Mouse (Mus musculus): ENCODE data around the gene Dis3l2.

Gene Dis3l2

DNA sequence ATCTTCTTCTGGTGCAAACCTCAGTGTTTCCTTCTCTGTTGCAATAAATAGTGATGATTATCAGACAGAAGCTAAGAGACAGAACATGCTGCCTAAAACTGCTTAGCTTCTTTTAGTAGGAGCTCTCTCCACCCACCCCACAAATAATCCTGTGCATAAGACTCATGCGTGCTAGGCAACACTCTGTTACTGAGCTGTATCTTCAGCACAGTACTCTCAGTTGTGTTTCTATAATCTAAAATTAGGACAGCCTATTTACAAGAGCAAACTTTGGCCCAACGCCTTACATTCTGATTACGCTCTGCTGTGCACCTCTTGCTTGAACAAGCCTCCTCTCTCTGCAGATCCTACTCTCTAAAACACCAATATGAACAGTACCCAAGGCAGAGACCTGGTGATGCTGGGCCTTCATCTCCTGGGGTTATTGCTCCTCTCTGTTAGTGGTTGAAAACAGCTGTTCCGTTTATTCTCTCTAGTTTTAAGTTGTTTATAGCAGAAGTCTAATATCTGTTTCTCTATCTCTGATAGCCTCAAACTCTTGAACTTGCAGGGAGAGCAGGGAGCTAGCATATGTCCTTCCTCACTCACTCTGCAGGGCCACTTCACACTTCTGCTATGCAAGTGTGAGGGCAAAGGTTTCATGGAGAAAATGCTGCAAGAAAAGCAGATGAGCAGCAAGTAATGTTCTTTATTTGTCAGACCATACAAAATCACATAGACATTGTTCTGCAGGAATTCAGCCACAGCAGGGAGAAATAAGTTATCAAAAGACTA is 228.2 kb downstream of the Dis3l2 start:
- no peak for DNase-seq

DNA sequence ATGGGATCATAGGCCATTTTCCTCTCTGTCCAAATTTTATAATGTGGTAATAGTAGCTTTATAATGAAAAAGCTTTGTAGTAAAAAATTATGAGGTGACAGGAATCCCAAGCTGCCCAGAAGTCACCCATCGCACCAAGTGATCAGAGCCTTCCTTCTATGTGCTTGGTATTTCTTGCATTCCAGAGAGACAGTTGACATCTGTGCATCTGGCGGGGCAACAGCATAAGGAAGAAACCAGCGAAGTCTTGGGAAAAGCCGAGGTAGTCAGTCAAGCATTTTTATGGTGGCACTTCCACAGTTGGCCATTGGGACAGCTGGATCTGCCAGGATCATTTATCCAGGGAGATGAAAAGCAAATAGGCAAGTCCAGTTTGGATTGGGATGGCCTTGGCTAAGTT is 229.2 kb downstream of the Dis3l2 start:
- DNase-seq: no peak

DNA sequence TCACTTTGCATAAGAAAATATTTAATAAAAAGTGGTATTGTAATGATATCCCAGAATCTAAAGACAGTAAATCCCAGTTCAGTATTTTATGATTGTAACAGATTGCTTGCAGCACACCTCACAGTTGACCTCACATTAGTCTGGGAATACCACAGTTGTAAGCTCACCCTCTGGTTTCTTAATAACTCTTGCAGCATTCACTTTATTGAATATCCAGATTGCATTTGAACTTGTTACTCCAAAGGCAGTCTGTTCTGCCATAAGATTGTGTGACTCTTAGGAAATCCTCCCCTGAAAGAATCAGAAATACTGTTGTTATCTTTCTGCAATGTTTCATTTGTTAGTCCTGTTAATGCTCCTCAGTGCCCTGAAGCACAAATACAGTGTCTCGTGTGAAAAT is 230.0 kb downstream of the Dis3l2 start:
- no peak for DNase-seq

DNA sequence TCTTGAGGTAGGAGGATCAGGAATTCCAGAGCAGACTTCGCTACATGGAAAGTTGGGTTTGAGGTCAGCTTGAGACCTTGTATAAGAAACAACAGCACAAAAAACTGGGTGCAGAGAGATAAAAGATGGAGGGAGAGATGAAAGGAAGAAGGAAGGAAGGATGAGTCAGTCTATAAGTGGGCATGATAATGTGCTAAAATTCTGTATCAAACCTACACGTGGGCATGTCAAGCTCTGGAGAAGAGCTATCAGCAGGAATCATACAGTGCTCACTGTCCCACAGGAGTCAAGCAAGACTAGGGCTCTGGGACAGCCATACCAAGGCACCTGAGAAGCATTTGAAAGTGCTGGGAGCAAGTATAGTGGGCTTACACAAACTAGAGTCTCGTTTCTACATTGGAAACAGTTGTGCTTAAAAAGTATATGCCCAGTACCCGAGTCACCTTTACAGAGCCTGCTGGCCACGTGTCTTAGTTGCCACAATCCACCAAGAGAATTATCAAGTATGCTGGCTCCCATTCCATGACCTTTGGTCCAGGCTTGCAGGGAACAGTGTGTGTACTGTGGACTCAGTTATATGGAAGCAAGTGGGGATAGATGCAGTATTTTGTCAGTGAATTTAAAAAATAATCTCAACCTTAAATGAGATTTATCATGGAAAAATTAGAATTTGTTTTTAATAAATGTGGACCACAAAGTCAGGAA is 248.0 kb downstream of the Dis3l2 start:
- DNase-seq: no peak

DNA sequence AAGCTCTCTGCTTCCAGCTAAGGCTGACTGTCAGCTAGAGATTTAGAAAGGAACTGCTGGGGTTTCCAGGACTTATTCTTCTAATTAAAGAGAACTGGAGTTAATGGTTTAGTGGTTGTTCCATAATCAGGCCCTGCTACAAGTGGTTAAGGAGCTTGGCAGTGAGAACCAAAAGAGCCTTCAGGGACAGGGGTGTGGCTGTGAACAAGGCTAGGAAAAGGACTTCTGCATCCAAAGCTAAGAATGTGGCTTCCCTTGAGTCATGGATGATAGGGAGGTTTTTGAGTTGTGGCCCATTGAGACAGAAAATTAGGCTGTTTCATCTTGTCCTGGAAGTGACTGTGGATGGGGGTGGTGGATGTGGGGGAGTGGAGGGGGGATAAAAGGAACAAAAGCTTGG is 252.2 kb downstream of the Dis3l2 start:
- no peak for DNase-seq

DNA sequence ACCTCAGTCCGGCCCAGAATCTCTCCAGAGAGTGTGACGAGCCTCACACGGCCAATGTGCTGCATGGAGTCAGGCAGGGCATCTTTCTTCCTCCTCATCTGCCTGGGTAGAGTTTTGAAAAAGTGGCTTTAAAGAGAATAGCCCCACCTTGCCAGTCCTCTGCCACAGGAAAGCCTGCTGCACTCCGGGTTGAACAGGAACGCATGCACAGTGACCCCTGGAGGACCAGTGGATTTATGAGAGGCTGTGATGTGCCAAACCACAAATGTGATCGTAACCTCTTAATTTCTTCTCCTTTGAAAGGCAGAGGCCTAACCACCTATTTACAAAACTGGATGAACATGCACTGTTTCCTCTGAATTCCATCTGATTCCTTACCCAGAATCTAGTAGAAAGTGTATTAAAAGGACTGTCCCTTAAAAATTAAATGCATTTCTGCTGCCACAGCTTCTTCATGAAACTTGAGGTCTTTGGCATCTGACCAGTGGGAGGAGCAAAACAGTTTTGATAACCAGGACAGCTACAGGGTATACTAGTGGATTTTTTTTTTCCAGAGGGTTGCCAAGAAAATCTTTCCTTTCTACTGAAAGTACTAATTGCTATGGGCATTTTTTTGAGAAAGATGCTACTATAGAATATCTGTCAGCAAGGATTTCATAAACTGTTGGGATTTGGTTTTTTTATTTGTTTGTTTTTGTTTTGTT is 264.8 kb downstream of the Dis3l2 start:
- DNase-seq: peak; percentile 68

DNA sequence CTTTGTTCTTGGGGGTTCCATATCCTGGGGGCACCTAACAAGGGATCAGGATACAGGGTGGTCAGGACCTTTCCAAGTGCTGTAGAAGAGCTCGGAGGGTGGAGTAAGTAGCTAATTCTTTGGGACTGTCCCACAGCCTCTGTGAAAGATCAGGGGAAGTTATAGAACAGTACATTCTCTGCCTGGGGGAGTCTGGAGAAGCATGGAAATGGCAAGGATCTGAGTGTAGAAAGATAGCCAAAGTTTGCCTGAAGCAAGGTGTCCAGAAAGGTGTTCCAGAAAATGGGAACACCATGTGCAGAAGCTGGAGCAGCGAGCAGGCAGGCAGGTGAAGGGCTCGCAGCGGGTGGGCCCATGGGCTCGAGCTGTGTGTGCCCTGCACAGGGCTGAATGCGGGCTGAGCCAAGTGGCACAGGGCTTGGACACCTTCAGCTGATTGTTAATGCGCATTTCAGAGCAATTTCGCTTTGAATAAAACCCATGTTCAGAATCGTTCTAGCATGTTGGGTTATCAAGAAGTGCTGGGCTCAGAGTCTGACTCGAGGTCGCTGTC is 265.6 kb downstream of the Dis3l2 start:
- no peak for DNase-seq

DNA sequence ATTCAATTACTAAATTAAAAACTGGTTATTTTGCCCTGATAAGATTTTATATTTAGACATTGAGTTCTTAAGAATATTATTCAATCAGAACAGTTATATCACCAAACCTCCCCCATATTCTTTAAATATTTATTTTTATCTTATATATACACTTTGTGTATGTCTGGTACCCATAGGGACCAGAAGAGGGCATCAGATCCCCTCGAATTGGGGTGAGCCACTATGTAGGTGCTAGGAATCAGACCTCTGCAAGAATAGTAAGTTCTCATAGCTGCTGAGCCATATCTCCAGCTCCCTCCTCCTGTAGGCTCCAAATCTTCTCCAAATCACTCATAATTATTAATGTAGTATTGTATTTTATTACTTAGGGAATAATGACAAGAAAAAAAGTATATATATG is 269.1 kb downstream of the Dis3l2 start:
- no peak for DNase-seq

DNA sequence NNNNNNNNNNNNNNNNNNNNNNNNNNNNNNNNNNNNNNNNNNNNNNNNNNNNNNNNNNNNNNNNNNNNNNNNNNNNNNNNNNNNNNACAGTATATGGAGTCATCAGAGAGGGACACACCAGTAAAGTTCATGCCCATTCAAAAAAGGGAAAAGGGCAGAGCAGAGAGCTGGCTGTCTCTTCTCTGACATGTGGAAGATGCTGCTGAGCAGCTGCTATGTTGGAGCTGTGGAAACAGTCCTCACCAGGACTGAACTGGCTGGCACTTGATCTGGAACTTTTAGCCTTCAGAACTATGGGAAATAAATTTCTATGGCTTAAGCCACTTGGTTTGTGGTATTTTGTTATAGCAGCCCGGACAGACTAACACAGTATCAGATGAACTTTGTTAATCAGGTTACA is 273.4 kb downstream of the Dis3l2 start:
- no peak for DNase-seq

DNA sequence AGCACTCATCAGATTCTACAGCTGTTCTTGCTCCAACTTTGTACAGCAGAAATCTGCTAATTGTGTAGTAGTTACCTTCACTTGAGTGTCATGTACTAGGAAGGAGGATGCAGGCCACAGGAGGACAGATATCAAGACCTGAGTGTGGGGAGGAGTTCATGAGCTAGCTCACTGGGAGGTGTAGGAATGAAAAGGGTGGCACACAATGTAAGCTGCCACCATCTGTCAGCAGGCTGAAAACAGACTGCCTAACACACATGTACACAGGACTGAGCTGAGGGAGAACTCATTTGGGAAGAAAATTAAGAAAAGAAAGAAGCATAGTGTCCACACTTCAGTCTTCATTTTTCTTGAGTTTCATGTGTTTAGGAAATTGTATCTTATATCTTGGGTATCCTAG is 282.8 kb downstream of the Dis3l2 start:
- DNase-seq: no peak

DNA sequence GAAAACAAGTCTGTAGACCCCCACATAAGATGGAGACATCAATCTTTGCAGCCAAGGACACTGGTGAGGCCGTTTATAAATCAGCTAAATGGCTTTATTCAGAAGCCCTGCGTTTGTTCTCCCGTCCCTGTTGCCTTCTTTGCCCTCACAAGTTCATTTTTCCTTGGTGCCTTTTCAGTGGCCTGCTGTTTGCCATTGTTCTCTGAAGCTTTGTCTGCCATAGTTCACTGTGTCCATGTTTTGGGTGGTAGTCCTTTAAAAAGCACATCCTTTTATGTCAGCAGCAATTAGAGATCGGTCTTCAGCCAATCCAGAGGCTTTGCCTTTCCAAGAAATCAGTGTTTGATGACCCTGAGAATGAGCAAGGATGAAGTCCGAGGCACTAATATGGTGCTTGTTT is 289.2 kb downstream of the Dis3l2 start:
- DNase-seq: no peak

DNA sequence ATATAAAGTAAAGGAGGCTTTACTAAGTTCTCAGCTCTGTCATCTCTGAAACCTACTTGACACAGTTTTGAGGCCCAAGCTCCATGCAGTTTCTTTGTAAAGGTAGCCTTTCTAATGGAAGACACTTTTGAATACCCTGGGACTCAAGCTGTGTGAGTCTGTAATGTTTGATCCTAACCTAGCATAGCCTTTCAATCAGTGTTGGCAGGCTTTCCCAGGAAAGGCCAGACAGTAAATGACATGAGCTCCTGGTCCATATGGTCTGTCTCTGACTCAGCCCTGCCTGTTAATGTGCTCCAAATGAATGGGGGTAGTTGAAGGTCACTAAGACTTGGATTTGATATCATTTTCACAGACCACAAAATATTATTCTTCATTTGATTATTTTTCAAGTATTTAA is 290.4 kb downstream of the Dis3l2 start:
- DNase-seq: no peak

DNA sequence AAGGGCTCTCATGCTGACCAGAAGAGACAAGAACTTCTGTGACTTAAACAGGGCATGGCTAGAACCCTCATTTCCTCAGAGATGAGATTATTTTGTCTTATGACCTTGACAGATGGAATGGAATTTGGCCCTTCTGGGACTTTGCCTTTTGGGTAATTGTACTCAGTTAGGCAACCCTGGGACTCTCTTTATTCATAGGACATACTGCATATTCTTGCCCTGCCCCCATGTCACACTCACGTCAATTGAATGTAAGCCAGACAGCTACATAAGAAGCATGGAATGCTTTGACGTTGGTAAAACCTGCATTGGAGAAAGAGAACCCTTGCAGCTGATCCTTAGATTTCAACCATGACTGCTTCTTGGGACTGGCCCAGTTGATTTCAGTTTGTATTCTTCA is 294.4 kb downstream of the Dis3l2 start:
- no peak for DNase-seq

DNA sequence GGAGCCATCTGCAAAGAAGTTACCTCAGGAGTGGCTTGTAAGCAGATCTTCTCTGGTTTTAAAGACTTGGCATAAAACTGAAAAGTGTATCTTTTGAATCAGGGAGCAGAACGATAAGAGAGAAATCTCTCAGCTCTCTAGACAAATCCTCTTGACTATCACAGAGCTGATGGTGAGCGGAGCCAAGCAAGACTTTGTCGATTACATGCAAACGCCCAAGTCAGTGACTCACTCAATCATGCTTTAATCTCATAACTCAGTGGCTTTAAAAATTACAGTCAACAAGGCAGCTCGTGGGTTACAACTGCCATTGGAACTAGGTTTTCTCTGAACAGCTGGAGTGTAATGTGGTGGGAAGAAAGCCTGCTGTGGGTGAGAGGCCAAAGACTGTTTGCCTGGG is 297.8 kb downstream of the Dis3l2 start:
- DNase-seq: no peak

DNA sequence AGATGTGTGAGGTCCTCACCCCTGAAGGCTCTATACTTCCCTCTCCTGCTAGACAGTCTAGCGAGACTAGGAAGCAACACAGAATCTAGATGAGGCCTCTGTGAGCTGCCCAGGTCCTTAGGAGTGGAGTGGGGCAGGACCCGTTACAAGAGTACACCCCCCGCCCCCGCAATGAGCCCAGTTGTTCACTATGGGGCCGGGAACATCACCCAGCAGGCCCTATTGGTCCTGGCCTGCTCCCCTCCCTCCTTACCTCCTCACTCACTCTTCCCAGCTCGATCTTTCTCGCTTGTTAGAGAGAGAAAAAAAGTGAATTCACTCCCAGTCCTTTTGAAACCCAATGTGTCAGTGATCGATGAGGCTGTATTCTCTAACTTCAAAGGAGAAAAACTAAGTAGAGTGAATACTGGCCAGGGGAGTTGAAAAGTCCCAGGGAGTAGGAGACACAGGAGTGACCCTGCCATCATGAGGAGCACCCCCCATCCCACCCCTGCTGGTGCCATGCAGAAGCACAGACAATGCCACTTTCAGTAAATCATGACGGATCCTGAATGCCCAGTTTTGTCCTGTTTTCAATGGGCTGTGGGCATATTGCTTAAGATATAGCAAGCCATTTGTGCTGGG is 299.0 kb downstream of the Dis3l2 start:
- DNase-seq: no peak

DNA sequence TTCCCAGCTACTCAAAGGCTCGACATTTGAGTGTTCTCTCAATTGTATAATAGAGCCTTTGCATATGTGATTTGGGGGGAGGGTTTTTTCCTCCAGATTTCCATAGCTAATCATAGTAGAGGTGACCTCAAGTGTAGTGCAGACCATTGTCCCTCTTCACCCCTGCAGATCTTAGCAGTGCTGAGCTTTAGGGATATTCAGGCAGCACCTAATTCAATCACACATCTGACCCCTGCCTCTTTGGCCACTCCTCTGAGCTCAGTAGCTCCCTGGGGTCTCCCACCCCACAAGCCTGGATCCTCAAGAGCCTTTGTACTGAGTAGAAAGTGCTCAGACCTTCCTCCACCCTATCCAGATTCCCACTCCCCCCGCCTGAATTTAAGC is 299.6 kb downstream of the Dis3l2 start:
- DNase-seq: no peak

DNA sequence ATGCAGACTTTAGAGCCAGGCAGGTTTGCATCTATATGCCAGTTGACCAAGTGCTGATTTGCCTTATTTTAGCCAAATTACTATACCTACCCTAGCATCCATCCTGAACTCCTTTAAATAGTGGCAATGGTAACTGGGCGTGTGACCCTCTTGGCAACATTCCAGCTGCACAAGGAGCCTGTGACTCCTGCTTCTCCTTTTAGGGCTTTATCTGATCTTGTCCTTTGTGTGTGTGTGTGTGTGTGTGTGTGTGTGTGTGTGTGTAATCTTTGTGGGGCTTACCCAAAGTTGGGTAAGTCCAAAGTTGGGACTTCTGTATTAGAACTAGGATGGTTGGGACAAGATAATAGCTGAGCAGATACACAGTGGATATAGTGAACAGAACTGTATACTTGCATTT is 302.8 kb downstream of the Dis3l2 start:
- DNase-seq: no peak

DNA sequence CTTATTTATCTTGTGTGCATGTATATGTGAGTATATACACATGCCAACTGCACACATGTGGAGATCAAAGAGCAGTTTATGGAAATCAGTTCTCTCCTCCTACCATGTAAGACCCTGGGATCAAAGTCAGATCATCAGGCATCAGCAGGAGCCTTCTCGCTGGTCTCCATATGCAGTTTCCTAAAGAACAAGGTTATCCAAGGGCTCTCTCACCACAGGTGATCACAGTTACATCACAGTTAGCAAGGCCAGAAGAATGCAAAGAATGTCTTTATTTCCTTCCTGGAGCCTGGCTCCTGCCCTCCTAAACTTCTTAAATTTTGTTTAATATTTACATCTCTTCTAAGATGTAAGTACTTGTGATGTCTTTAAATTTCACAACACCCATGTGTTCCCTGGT is 304.6 kb downstream of the Dis3l2 start:
- DNase-seq: no peak

DNA sequence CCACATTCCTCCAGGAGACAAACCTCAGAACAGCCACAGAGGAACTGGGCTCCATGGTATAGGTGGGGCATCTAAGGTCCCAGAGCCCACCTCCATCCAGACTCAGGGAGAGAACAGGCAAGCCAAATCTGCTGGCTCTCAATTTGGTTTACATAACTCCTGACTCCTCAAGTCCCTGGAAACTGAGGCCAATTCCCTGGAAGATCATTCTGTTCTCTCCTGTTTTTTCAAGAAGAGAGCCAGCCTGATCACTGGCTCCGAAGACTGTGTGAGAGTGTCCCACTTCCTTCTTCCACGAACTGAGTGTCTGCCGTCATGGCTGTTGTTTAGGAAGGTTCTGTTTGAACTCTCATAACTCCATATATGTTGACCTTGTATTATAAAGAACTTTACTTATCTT is 305.5 kb downstream of the Dis3l2 start:
- DNase-seq: no peak

DNA sequence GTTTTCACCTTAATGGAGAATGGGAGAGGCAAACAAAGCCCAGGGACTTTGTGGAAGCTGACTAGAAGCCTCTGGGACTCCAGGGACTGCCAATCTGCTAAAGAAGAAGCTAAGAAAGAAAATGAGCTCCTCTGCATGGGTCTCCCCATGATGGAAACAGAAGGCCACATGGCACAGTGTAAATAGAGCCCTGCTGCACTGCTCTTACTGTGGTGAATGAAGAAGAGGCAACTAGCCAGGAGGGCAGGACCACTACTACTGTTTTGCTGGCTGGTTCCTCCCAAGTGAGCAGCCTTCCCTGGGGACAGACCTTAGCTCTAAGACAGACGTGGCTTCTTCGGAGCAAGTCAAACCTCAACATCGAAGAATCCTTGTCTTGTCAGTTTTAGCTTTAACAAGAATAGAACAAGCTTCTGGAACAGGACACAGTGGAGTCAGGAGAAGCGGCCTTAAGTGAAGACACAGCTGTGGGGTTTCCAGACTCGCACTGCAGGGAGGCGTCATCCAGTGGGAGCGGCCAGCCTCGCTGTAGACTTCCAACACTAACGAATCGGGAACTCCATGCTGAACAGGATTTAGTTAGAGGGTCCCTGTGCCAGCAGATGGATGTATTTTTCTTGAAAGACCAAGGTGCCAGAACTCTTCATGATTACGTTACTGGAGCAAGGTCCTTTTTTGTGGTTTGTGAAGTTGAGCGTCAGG is 307.2 kb downstream of the Dis3l2 start:
- DNase-seq: peak; percentile 53

DNA sequence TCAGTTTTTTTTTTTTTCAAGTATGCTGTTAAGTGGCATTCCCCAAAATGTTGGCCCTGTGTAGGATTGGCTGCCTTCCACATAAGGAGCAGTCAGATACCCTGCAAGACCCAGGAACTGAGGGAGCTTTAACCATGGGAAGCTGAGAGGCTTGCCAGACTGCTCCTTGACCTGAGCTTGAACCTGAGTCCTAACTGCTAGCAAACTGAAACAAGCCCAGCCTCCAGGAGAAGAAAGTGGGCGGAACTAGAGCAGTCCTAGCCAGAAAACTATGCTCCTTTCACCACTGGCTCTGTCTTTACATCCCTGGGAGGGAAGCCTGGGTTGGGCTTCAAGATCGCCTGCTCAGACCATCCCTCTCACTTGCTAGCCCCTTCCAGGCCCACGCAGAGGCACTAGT is 308.1 kb downstream of the Dis3l2 start:
- DNase-seq: no peak

DNA sequence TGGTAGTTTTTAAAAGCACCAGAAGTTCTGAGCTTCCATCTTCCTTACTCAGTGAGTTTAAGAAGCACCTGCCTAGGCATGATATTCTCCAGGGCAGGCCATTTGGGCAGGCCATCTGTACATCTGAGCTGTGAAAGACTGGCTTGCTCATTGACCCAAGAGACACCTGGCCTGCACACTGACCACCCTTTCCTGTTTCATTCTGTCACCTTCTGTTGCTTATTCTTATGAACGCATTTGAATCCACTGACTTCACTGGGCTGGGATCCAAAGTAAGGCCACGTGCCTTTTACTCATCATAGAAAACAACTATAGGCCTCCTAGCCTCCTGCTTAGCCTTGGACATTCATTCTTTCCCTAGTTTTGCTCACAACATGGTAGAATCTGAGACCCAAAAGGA is 309.0 kb downstream of the Dis3l2 start:
- DNase-seq: no peak

DNA sequence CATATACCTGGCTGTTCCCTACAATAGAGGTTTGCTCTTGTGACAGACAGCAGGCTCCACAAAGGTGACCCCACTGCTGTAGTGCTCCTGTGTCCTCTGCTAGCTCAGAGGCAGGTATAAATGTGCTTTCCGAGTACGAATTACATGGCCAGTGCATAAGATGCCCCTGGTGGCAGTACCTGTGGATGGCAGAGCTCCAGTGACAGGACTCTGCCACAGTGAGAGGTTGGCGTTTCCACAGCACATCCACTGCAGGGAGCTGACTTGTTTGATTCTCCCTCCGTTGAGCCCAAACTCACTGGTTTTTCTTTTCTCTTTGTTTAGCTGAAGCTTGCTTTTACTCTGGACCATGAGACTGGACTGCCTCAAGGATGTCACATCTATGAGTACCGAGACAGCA is 317.1 kb downstream of the Dis3l2 start:
- no peak for DNase-seq
